Mouse (Mus musculus): ENCODE measurements around the gene Olfr1370. TPM values are rescaled to one million over a fixed set of nuclear protein-coding genes. Genes with fewer than 3 reads are reported as not detected.

Gene Olfr1370
- polyA plus RNA-seq, 1 experiment from 2014 or later = not detected

GRCm38 (mm10) chr13:21035981-21036380, 38.8 kb downstream of the Olfr1370 start:
- Histone ChIP-seq H3K36me3 (ENCODE audit: control insufficient read depth, insufficient read depth, low read length) (no peaks in the 10 kb centered on the region), H3K9ac (ENCODE audit: low read depth, low read length) (no peak overlapping the region), H3K4me1 (ENCODE audit: control insufficient read depth, insufficient read depth, low read length) (no peaks in the 10 kb centered on the region), H3K27ac (ENCODE audit: low read depth, low read length) (no peak overlapping the region), H3K4me2 (no peak overlapping the region), H3K9me3 (replicated peaks; ENCODE audit: control insufficient read depth, low read length) (no peaks in the 10 kb centered on the region), H3K27me3 (ENCODE audit: control insufficient read depth, insufficient read depth, low read length) (no peaks in the 10 kb centered on the region), H3K4me3 (ENCODE audit: low read depth, low read length) (no peak overlapping the region)
- ATAC-seq (replicated peaks; ENCODE audit: insufficient number of reproducible peaks, low FRiP score, low TSS enrichment) = no peak

- H3K27ac ChIP-seq (ENCODE audit: low read depth, low read length) = no peak overlapping the region
- H3K36me3 ChIP-seq (ENCODE audit: control insufficient read depth, insufficient read depth, low read length) = no peaks in the 10 kb centered on the region
- ATAC-seq (replicated peaks; ENCODE audit: insufficient number of reproducible peaks, low FRiP score, low TSS enrichment) = no peak
- no peaks in the 10 kb centered on the region for H3K27me3 ChIP-seq (ENCODE audit: control insufficient read depth, insufficient read depth, low read length)
- H3K9me3 ChIP-seq (replicated peaks; ENCODE audit: control insufficient read depth, low read length) = no peaks in the 10 kb centered on the region
- WGBS (ENCODE audit: insufficient replicate concordance) = 63% methylated on average over 3 of the region's 3 CpGs
- no peak overlapping the region for H3K4me2 ChIP-seq
- no peaks in the 10 kb centered on the region for H3K4me1 ChIP-seq (ENCODE audit: control insufficient read depth, insufficient read depth, low read length)
- H3K9ac ChIP-seq (ENCODE audit: low read depth, low read length) = no peak overlapping the region
- no peak overlapping the region for H3K4me3 ChIP-seq (ENCODE audit: low read depth, low read length)
Measured at GRCm38 (mm10) chr13:21035011-21035410, 39.7 kb downstream of the Olfr1370 start.

DNA sequence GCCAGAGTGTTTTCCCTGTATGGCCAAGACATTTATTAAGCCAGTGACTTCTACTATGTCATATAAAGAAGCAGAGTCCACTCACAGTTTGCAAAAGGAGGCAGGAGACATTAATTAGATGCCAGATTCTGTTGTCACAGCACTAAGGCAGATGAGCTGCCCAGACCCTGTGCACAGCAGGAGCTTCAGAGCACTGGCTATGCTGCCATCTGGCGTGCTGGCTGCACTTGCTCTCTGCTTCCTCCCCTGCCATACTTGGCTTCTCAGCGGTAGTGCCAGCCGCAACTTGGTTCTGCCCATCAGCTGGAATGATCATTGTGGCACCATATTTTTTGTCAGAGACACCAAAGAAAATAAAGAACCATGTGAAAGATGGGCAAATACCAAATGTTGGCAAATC, 41.6 kb downstream of the Olfr1370 start:
- Histone ChIP-seq H3K36me3 (ENCODE audit: control insufficient read depth, insufficient read depth, low read length) (no peaks in the 10 kb centered on the region), H3K4me3 (ENCODE audit: low read depth, low read length) (no peak overlapping the region), H3K9me3 (replicated peaks; ENCODE audit: control insufficient read depth, low read length) (no peaks in the 10 kb centered on the region), H3K4me2 (no peak overlapping the region), H3K4me1 (ENCODE audit: control insufficient read depth, insufficient read depth, low read length) (no peaks in the 10 kb centered on the region), H3K27me3 (ENCODE audit: control insufficient read depth, insufficient read depth, low read length) (no peaks in the 10 kb centered on the region), H3K27ac (ENCODE audit: low read depth, low read length) (no peak overlapping the region), H3K9ac (ENCODE audit: low read depth, low read length) (no peak overlapping the region)
- no peak for ATAC-seq (replicated peaks; ENCODE audit: insufficient number of reproducible peaks, low FRiP score, low TSS enrichment)
- WGBS (ENCODE audit: insufficient replicate concordance) = 61% methylated on average over 3 of the region's 3 CpGs

DNA sequence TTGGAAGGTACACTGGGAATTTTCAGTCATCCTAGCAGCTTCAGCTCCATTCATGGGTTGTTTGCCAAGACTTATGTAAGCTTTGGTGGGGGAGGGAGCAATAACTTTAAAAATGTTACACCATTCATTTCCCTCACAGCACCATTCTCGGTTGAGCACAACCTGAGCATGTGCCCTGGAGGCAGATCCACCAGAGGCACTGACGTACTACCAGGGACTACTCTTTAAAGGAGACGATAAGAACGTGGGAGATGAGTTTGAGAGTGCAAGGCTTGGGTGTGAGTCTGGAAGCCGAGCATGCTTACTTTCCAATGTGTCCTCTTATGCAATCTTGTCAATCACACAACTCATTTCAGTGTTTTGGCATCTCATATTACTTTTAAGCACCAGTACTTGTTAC, 49.9 kb downstream of the Olfr1370 start:
- no peak for ATAC-seq (replicated peaks; ENCODE audit: insufficient number of reproducible peaks, low FRiP score, low TSS enrichment)
- Histone ChIP-seq H3K27ac (ENCODE audit: low read depth, low read length) (no peak overlapping the region), H3K27me3 (ENCODE audit: control insufficient read depth, insufficient read depth, low read length) (no peaks in the 10 kb centered on the region), H3K4me3 (ENCODE audit: low read depth, low read length) (no peak overlapping the region), H3K4me1 (ENCODE audit: control insufficient read depth, insufficient read depth, low read length) (no peaks in the 10 kb centered on the region), H3K9ac (ENCODE audit: low read depth, low read length) (no peak overlapping the region), H3K4me2 (no peak overlapping the region), H3K9me3 (replicated peaks; ENCODE audit: control insufficient read depth, low read length) (no peaks in the 10 kb centered on the region), H3K36me3 (ENCODE audit: control insufficient read depth, insufficient read depth, low read length) (no peaks in the 10 kb centered on the region)
- WGBS (ENCODE audit: insufficient replicate concordance) = 64% methylated on average over 5 of the region's 5 CpGs

Other genes starting within 250 kb of the Olfr1370 start
- 0.06 TPM in 1 of 2 replicates, not detected in the other for gene Olfr1369-ps1, start 36.5 kb upstream of the Olfr1370 start, polyA plus RNA-seq (2014; fragmentation: Nextera tagmentation; extraction: Ambion mirVana)
- gene Olfr263, start 54.7 kb upstream of the Olfr1370 start, polyA plus RNA-seq (2014; fragmentation: Nextera tagmentation; extraction: Ambion mirVana) = not detected in 2 replicates
- gene Olfr1368, start 70.9 kb upstream of the Olfr1370 start, polyA plus RNA-seq (2014; fragmentation: Nextera tagmentation; extraction: Ambion mirVana) = not detected in 2 replicates
- 94.9 and 102 TPM in 2 replicates for gene Trim27, start 104.5 kb upstream of the Olfr1370 start, polyA plus RNA-seq (2014; fragmentation: Nextera tagmentation; extraction: Ambion mirVana)
- gene Gpx5, start 217.8 kb upstream of the Olfr1370 start, polyA plus RNA-seq (2014; fragmentation: Nextera tagmentation; extraction: Ambion mirVana) = not detected in 2 replicates
- not detected in 2 replicates for gene Gpx6, start 237.2 kb upstream of the Olfr1370 start, polyA plus RNA-seq (2014; fragmentation: Nextera tagmentation; extraction: Ambion mirVana)